Mouse (Mus musculus) erythroblast, embryonic 14.5 days (primary cell): ENCODE data around the gene Slc8b1.

ENCODE experiments used
- GATA1 ChIP-seq: IDR thresholded peaks from 2 replicates; pipeline ENCODE4 v1.6.1; 2012; ENCODE audit warnings: low read length, inconsistent platforms, mixed read lengths
- TAL1 ChIP-seq: IDR thresholded peaks from 3 replicates; pipeline ENCODE4 v1.6.1; 2012; ENCODE audit warnings: low read length, inconsistent platforms, mixed read lengths

- TF ChIP-seq TAL1 (no peak), GATA1 (no peak)
Observed at GRCm38 (mm10) chr5:120481205-120481604, 29.8 kb upstream of the Slc8b1 start.
